Mouse (Mus musculus): ENCODE results near the gene Podxl2. TPM values are rescaled to one million over a fixed set of nuclear protein-coding genes. Genes with fewer than 3 reads are reported as not detected.

Gene Podxl2
- total RNA-seq, 2 experiments from 2014 or later = 12.3 TPM; not detected in 1

- ATAC-seq (replicated peaks; ENCODE audit: low FRiP score, poor library complexity, severe bottlenecking) = no peak
Observed at GRCm38 (mm10) chr6:88832663-88833062, 42.2 kb downstream of the Podxl2 start.

GRCm38 (mm10) chr6:88831456-88831855 is 43.4 kb downstream of the Podxl2 start:
- ATAC-seq (replicated peaks; ENCODE audit: low FRiP score, poor library complexity, severe bottlenecking) = peak; percentile 50

- no peak for ATAC-seq (replicated peaks; ENCODE audit: low FRiP score, poor library complexity, severe bottlenecking)
Observed at GRCm38 (mm10) chr6:88830112-88830702, 44.6 kb downstream of the Podxl2 start.

DNA sequence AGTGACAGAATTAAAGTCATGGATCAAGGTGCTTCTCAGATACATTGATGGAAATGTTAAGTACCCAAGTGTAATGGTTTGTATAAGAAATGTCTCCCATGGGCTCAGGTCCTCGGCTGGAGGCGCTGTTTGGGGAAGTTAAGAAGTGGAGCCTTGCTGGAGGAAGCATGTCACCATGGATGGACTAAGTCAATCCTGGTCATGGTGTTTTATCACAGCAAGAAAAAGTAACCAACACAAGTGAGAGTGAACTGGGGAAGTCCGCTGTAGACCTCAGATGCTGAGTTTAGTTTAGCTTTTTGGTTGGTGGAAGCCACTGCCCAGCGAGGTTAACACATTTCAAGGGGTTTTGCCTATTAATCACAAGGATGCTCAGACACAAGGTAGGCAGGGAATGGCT is 45.3 kb downstream of the Podxl2 start:
- no peak for ATAC-seq (replicated peaks; ENCODE audit: low FRiP score, poor library complexity, severe bottlenecking)

GRCm38 (mm10) chr6:88828206-88829009 is 46.4 kb downstream of the Podxl2 start:
- no peak for ATAC-seq (replicated peaks; ENCODE audit: low FRiP score, poor library complexity, severe bottlenecking)

- ATAC-seq (replicated peaks; ENCODE audit: low FRiP score, poor library complexity, severe bottlenecking) = no peak
Observed at GRCm38 (mm10) chr6:88827395-88828205, 47.2 kb downstream of the Podxl2 start.

GRCm38 (mm10) chr6:88826965-88827364 is 47.9 kb downstream of the Podxl2 start:
- no peak for ATAC-seq (replicated peaks; ENCODE audit: low FRiP score, poor library complexity, severe bottlenecking)

DNA sequence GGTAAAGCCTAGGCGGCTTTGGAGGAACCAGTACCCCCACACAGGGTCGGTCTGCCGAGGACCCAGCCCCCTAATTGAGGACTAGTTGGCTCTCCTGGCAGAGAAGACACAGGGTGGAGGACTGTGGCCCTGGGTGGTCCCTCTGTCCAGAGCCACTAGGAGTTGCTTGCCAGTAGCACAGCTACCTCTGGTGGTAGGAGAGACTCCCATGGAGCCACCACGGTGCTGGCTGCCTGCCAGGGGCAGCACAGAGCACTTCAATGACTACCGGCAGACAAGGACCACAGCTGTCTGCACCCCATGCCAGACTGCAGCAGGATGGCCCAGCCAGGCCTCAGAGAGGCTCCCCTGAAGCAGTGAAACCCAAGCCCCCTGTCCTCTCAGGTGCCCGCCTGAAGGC is 48.3 kb downstream of the Podxl2 start:
- no peak; the same call in 1 of the 2 replicates for ATAC-seq (replicated peaks; ENCODE audit: low FRiP score, poor library complexity, severe bottlenecking)

DNA sequence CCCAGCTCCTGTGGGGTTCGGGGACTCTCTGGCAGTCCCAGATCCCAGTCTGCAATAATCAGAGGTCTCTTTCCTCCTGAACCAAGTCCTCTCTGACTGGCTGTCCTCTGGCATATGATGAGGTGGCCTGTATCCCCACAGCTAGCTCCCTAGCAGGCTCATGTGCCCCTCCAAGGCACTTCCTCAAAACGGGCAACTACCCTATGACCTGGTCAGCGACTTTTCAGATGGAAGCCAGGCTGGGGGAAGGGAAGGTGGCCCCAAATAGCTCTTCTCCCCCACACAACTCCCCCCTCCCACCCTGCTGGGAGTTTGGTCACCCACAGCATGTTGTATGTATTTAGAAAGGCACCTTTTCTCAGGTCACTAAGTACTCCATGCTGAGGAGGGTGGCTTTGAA is 48.8 kb downstream of the Podxl2 start:
- ATAC-seq (replicated peaks; ENCODE audit: low FRiP score, poor library complexity, severe bottlenecking) = no peak

- no peak for ATAC-seq (replicated peaks; ENCODE audit: low FRiP score, poor library complexity, severe bottlenecking)
Observed at GRCm38 (mm10) chr6:88824183-88824582, 50.7 kb downstream of the Podxl2 start.

GRCm38 (mm10) chr6:88821901-88822300 is 52.9 kb downstream of the Podxl2 start:
- ATAC-seq (replicated peaks; ENCODE audit: low FRiP score, poor library complexity, severe bottlenecking) = no peak

DNA sequence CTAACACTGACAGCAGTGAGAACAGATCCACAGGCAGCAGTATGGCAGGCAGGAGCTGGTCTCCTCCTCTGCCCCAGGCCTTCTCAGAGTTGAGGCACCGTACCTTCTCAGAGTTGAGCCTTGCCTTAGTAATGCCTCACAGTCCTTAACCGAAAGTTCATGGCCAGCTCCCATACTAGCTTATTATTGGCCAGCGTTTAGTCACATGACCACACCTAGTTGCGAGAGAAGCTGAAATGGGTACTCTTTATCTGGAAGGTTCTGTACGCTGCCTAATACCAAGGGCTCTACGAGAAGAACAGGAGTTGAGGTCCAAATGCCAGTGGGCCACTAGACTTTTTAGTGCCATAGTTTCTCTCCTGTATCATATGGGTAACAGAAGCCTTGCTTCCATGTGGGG is 53.5 kb downstream of the Podxl2 start:
- no peak for ATAC-seq (replicated peaks; ENCODE audit: low FRiP score, poor library complexity, severe bottlenecking)

- ATAC-seq (replicated peaks; ENCODE audit: low FRiP score, poor library complexity, severe bottlenecking) = no peak
Observed at GRCm38 (mm10) chr6:88820853-88821252, 54.0 kb downstream of the Podxl2 start.

- no peak for ATAC-seq (replicated peaks; ENCODE audit: low FRiP score, poor library complexity, severe bottlenecking)
Observed at GRCm38 (mm10) chr6:88816913-88817312, 57.9 kb downstream of the Podxl2 start.

DNA sequence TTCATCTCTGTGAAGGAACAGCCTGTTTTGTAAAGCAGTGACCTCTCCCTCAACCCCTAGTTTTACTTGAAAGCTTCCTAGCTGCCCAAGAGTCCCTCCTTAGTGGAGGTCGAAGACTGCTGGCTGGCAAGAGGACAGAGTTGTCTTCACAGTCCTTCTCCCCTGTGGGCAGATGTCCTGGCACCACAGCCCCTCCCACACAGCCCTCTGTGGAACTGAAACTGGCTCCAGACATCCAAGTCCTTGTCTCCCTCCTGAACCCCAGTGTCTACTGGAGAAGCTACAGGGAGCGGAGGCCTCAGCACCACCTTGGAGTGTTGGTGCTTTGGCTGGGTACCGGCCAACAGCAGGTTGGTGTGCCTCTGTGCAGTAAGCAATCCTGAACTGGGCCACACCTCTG is 59.4 kb downstream of the Podxl2 start:
- ATAC-seq (replicated peaks; ENCODE audit: low FRiP score, poor library complexity, severe bottlenecking) = no peak

- no peak for ATAC-seq (replicated peaks; ENCODE audit: low FRiP score, poor library complexity, severe bottlenecking)
Observed at GRCm38 (mm10) chr6:88815036-88815435, 59.8 kb downstream of the Podxl2 start.

- no peak for ATAC-seq (replicated peaks; ENCODE audit: low FRiP score, poor library complexity, severe bottlenecking)
Observed at GRCm38 (mm10) chr6:88813832-88814231, 61.0 kb downstream of the Podxl2 start.

DNA sequence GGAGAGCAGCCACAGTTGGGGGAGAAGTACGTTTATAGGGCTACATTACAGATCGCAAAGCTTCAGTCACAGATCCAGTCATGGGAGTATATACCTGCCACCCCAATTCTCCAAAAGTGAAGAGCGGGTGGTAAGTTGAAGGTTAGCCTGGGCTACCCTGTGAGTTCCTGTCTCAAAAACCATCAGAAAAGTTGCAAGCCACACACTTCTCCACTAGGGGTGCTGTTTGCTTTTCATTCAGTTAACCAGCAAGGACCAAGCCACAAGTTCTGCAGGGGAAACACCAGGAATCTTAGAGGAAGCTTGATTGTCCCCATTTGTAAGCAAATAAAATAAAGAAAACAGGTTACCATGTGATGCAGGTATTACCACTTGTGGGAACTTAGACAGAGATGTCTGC is 62.0 kb downstream of the Podxl2 start:
- ATAC-seq (replicated peaks; ENCODE audit: low FRiP score, poor library complexity, severe bottlenecking) = peak; percentile 56; the same call in 1 of the 2 replicates

- no peak for ATAC-seq (replicated peaks; ENCODE audit: low FRiP score, poor library complexity, severe bottlenecking)
Observed at GRCm38 (mm10) chr6:88811880-88812400, 62.9 kb downstream of the Podxl2 start.

- no peak for ATAC-seq (replicated peaks; ENCODE audit: low FRiP score, poor library complexity, severe bottlenecking)
Observed at GRCm38 (mm10) chr6:88811396-88811795, 63.4 kb downstream of the Podxl2 start.
